Mouse (Mus musculus) G1E (cell line): ENCODE data around the gene Olfr113. TPM values are rescaled to one million over a fixed set of nuclear protein-coding genes. Genes with fewer than 3 reads are reported as not detected.

ENCODE experiments used
- ATAC-seq: 2 replicates; pipeline ENCODE4 v1.8.0; 2016; ENCODE audit warnings: mild to moderate bottlenecking; ENCODE audit not compliant: insufficient number of reproducible peaks, poor library complexity, low FRiP score, severe bottlenecking; ENCODE audit errors: extremely low read depth
- DNase-seq: peaks from one replicate; pipeline ENCODE4 v3.0.0; 2012; ENCODE audit warnings: low spot score
- H3K27me3 ChIP-seq: 2 replicates; pipeline ENCODE4 v1.6.1; 2012; ENCODE audit warnings: mild to moderate bottlenecking, low read length, inconsistent platforms; ENCODE audit not compliant: insufficient read depth
- H3K36me3 ChIP-seq: replicated peaks from 2 replicates; pipeline ENCODE3; 2012; ENCODE audit warnings: mild to moderate bottlenecking, inconsistent platforms
- H3K4me1 ChIP-seq: 2 replicates; pipeline ENCODE4 v1.6.1; 2012; ENCODE audit warnings: low read depth, low read length, inconsistent platforms, mixed read lengths; ENCODE audit not compliant: insufficient read depth
- H3K4me3 ChIP-seq: 2 replicates; pipeline ENCODE4 v1.5.1; 2012; ENCODE audit warnings: low read depth, mild to moderate bottlenecking, inconsistent platforms, low read length, moderate library complexity, mixed read lengths
- H3K9me3 ChIP-seq: replicated peaks from 2 replicates; pipeline ENCODE4 v1.6.1; 2012; ENCODE audit warnings: inconsistent platforms
- CTCF ChIP-seq: IDR thresholded peaks from 2 replicates; pipeline ENCODE4 v1.5.1; 2012; ENCODE audit warnings: low read depth, low read length, inconsistent platforms, mixed read lengths
- GATA1 ChIP-seq: IDR thresholded peaks from 2 replicates; pipeline ENCODE4 v1.6.1; 2012; ENCODE audit warnings: borderline replicate concordance, low read length, inconsistent platforms, mixed read lengths
- GATA2 ChIP-seq: IDR thresholded peaks from 2 replicates; pipeline ENCODE4 v1.6.1; 2012; ENCODE audit warnings: low read depth, low read length, inconsistent platforms, borderline replicate concordance
- POLR2AphosphoS5 ChIP-seq: IDR thresholded peaks from 2 replicates; pipeline ENCODE4 v1.6.1; 2012; ENCODE audit warnings: low read depth, low read length, inconsistent platforms; ENCODE audit not compliant: insufficient replicate concordance
- TAL1 ChIP-seq: conservative IDR thresholded peaks from 2 replicates; pipeline ENCODE4 v1.6.1; 2012; ENCODE audit warnings: low read depth, low read length, inconsistent platforms, mixed read lengths
- polyA plus RNA-seq: library from polyadenylated mRNA; stranded (reverse); fragments of >175 nt; gene quantifications from 2 replicates; pipeline ENCODE4 v1.2.3, GENCODE M21; 2012
- total RNA-seq, 2 experiments: library from RNA; stranded (forward) in 1 of 2; stranded (reverse) in 1 of 2; fragments of 200-1000 nt in 1 of 2; fragments of >200 nt in 1 of 2; fragmentation: Nextera tagmentation in 1 of 2; gene quantifications; 2 replicates each; pipeline ENCODE4 v1.2.3; 2014 to 2017

Olfr113 gene
- total RNA-seq (2014; fragmentation: Nextera tagmentation) (not detected in 2 replicates), total RNA-seq (2017) (0.22 TPM in 1 of 2 replicates, not detected in the other), polyA plus RNA-seq (not detected in 2 replicates)

GRCm38 (mm10) chr17:37577563-37577962 is at the start of gene Olfr113:
Gene Olfr113, minus strand, starts transcription at chr17:37577663.
- no peak for ATAC-seq
- Histone ChIP-seq H3K4me3 (no peak within 1 kb of the TSS), H3K27me3 (no peaks in the 10 kb centered on the region), H3K9me3 (no peaks in the 10 kb centered on the region), H3K36me3 (no peaks in the 10 kb centered on the region), H3K4me1 (no peaks in the 10 kb centered on the region)
- DNase-seq, result no peak
- no peak for TF ChIP-seq TAL1
- TF ChIP-seq CTCF, result no peak

- no peaks in the 10 kb centered on the region for H3K36me3 ChIP-seq
- no peak within 1 kb of the TSS for H3K4me3 ChIP-seq
- no peaks in the 10 kb centered on the region for H3K4me1 ChIP-seq
- TF ChIP-seq CTCF (no peak), GATA2 (no peak), TAL1 (no peak), POLR2AphosphoS5 (no peak), GATA1 (no peak)
- H3K27me3 ChIP-seq, result no peaks in the 10 kb centered on the region
- DNase-seq, result no peak
- H3K9me3 ChIP-seq, result peaks cover 4% of the 10 kb centered on the region
- ATAC-seq, result no peak
These were observed 49.5 kb upstream of the Olfr113 start, which contains the start of the genes Olfr115 and Olfr116 for GRCm38 (mm10) chr17:37627009-37627408. Gene Olfr115, minus strand, starts transcription at chr17:37627109. Gene Olfr116, minus strand, starts transcription at chr17:37627199.

GRCm38 (mm10) chr17:37592643-37593042 is 15.2 kb upstream of the Olfr113 start, which contains the start of gene Olfr114:
Gene Olfr114, minus strand, starts transcription at chr17:37592743.
- TF ChIP-seq CTCF (no peak), POLR2AphosphoS5 (no peak), TAL1 (no peak), GATA1 (no peak), GATA2 (no peak)
- Histone ChIP-seq H3K9me3 (no peaks in the 10 kb centered on the region), H3K4me1 (no peaks in the 10 kb centered on the region), H3K36me3 (no peaks in the 10 kb centered on the region), H3K27me3 (no peaks in the 10 kb centered on the region), H3K4me3 (no peak within 1 kb of the TSS)
- ATAC-seq, result no peak
- no peak for DNase-seq

DNA sequence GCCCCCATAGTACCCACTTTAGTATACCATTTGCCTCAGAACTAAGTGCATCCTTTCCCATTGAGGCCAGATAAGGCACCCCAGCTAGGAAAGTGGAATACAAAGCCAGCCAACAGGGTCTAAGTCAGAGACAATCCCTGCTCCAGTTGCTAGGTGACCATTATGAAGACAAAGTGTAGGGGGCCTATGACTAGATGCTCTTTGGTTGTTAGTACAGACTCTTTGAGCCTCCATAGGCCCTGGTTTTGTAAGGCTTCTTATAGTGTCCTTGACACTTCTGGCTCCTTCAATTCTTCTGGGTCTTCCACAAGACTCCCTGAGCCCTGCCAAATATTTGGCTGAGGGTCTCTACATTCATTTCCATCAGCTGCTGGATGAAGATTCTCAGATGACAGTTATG is 8.1 kb downstream of the Olfr113 start, which contains the start of gene Olfr112:
TSS of gene Olfr112 (minus strand) at position 101 of the 400 bp plus-strand sequence.
- ATAC-seq (no peak), DNase-seq (no peak)
- no peaks in the 10 kb centered on the region for H3K4me1 ChIP-seq
- TF ChIP-seq GATA1 (no peak), POLR2AphosphoS5 (no peak), TAL1 (no peak), GATA2 (no peak)
- 0 out of 2 replicates have a peak, but pooled peaks cover 2% of the 10 kb centered on the region for H3K9me3 ChIP-seq
- H3K27me3 ChIP-seq, result no peaks in the 10 kb centered on the region
- H3K4me3 ChIP-seq, result no peak within 1 kb of the TSS
- H3K36me3 ChIP-seq, result no peaks in the 10 kb centered on the region

DNA sequence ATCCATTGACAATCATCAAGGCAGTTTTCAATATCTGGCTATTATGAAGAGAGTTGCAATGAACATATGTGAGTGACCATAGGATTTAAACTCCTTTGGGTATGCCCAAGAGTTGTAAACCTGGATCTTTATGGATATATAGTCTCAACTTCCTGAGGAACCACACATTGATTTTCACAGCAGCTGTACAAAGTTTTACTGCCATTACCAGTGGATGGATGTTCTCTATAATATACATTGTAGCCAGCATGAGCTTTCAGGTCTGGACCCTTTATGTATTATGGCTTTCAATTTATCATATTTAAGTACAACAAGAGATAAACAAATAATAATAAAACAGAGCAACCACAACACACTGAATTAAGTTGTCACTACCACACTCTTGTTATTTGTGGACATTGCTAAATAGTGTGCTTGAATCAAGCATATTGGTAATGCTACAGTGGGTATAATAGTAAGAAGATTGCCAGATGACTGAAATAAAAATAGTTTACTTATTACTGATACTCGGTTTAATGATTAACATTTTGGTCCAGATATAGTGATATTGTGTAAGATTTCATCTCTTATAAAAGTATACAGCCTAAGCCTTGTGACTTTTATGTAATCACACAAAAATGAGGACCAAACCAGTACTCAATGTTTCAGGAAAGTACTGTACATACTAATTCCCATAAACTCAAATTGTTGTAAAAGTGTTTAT is 18.4 kb downstream of the Olfr113 start:
- Histone ChIP-seq H3K4me1 (no peaks in the 10 kb centered on the region), H3K36me3 (no peaks in the 10 kb centered on the region), H3K4me3 (no peak overlapping the region), H3K27me3 (no peaks in the 10 kb centered on the region), H3K9me3 (no peaks in the 10 kb centered on the region)
- DNase-seq (no peak), ATAC-seq (no peak)
- TF ChIP-seq POLR2AphosphoS5 (no peak), TAL1 (no peak), GATA1 (no peak), CTCF (no peak), GATA2 (no peak)

DNA sequence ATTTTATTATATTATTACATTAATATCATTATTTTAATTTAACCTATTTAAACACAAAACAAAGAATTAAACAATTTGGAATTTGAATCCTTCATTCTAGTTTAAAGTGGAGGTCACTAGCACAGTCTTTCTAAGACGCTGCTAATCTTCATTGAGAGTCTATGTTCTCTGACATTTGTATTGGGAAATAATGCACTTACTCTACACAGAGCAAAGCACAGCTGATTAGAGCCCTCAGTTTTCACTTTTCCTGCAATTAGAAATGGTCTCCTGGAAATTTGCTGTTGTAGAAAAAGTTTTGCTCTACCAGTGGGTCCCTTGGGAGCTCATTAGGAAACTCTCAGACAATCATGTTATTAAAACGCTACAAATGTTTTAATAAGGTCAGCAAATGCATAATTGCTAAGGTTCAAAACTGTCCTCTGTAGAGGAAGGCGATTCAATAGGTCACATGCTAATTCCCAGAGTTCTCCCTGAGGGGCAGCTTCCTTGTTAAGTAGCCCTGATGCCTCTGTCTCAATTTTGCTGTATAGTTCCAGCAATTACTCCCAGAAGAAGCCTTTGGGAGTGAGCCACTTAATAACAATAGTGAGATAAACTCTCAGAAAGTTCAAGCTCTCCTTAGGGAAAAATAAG is 33.5 kb downstream of the Olfr113 start:
- H3K36me3 ChIP-seq, result no peaks in the 10 kb centered on the region
- H3K4me1 ChIP-seq, result no peaks in the 10 kb centered on the region
- H3K9me3 ChIP-seq, result no peaks in the 10 kb centered on the region
- DNase-seq (no peak), ATAC-seq (no peak)
- H3K4me3 ChIP-seq, result no peak overlapping the region
- TF ChIP-seq GATA2 (no peak), CTCF (no peak), TAL1 (no peak), GATA1 (no peak), POLR2AphosphoS5 (no peak)
- no peaks in the 10 kb centered on the region for H3K27me3 ChIP-seq
